Mouse (Mus musculus): Measurements from ENCODE around the gene Akr1b10. TPM values are rescaled to one million over a fixed set of nuclear protein-coding genes. Genes with fewer than 3 reads are reported as not detected.

Akr1b10 gene
- 8.5 and 9.1 TPM in 2 replicates for polyA plus RNA-seq (2012; rRNA removed)

GRCm38 (mm10) chr6:34384110-34384661, at the start of gene Akr1b10:
Gene Akr1b10, plus strand, starts transcription at chr6:34384218.

GRCm38 (mm10) chr6:34353658-34354353, 30.2 kb upstream of the Akr1b10 start, which contains the start of gene Akr1b8:
Gene Akr1b8, plus strand, starts transcription at chr6:34354119.

GRCm38 (mm10) chr6:34412023-34412422, 28.0 kb downstream of the Akr1b10 start, which contains the start of gene Akr1b7:
Gene Akr1b7, plus strand, starts transcription at chr6:34412334.

Other genes starting within 250 kb of the Akr1b10 start
- 35.2 and 36.3 TPM in 2 replicates for gene Slc35b4, start 207.1 kb upstream of the Akr1b10 start, polyA plus RNA-seq (2012; rRNA removed)
- 92.0 and 99.8 TPM in 2 replicates for gene Akr1b3, start 66.7 kb upstream of the Akr1b10 start, polyA plus RNA-seq (2012; rRNA removed)
- gene Akr1b8, start 30.1 kb upstream of the Akr1b10 start, polyA plus RNA-seq (2012; rRNA removed): 5.0 and 6.1 TPM in 2 replicates
- gene Akr1b7, start 28.1 kb downstream of the Akr1b10 start, polyA plus RNA-seq (2012; rRNA removed): not detected in 2 replicates
- gene Bpgm, start 92.0 kb downstream of the Akr1b10 start, polyA plus RNA-seq (2012; rRNA removed): 86.8 and 89.1 TPM in 2 replicates
- gene Cald1, start 214.3 kb downstream of the Akr1b10 start, polyA plus RNA-seq (2012; rRNA removed): 45.6 and 64.6 TPM in 2 replicates